Mouse (Mus musculus) megakaryocyte, embryonic 14.5 days (primary cell): ENCODE results near the gene Fosb.

ENCODE experiments used
- FLI1 ChIP-seq: IDR thresholded peaks from 2 replicates; pipeline ENCODE4 v1.6.1; 2012; ENCODE audit warnings: low read length, inconsistent platforms, mixed read lengths
- GATA1 ChIP-seq: IDR thresholded peaks from 3 replicates; pipeline ENCODE4 v1.6.1; 2012; ENCODE audit warnings: mixed read lengths, low read length, inconsistent platforms, borderline replicate concordance

DNA sequence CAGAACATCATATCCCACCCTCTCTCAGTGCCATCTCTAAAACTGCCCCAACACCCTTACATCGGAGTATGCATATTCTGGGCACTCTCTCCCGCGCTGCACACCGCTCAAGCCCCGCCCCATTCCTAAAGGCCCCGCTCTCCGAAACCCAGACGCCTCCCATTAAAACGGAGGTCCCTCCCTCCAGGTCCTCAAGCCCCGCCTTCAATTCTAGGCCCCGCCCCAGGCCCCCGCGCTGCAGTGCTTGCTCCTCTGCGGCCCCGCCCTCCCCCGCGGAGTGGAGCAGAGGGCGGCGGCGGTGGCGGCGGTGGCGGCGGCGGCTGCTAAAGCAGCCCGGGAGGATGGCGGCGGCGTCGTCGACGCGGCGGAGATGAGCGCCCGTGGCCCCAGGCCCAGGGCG is 27.5 kb downstream of the Fosb start, which contains the start of gene Rtn2:
- no peak for TF ChIP-seq GATA1
- no peak for TF ChIP-seq FLI1
